Mouse (Mus musculus) WW6 (cell line): ENCODE data around the gene AI661453.

Experiments used
- DNase-seq: peaks from one replicate; pipeline ENCODE4 v3.0.0-alpha.2; 2013; ENCODE audit warnings: low read depth, low spot score

AI661453 gene

DNA sequence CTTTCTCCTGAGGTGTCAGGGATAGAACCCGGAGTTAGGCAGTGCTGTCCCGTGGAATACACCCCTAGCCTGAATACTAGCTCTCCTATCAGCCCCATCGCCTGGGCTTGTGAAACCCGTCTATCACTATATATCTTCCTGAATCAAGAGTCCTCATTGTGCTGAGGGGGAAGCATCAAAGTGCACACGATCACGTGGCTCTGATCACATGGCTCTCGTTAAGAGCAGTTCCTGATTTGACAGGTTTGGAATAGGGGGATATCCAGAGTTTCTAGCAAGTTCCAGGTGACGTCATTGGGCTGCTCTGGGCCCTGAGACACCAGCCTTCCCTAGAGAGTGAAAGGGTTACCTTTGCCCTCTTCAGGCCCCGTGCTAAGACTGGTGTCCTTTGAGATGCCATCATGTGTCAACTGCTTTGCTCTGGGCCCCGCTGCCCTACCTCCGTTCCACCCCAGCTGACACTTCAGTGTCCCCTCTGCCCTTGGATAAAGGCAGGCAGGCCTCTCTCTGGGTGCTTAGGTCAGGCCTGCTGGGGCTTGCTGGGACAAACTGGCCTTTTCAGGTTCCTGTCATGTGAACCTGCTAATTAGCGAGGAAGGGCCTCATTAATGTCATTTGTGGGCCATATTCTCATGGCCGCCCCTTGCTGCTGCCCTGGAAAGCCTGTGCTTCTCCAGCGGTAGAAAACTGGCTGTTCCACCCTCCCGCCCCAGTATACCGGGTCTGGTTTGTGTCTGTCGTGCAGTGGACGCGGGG, 5.1 kb downstream of the AI661453 start:
- no peak for DNase-seq

DNA sequence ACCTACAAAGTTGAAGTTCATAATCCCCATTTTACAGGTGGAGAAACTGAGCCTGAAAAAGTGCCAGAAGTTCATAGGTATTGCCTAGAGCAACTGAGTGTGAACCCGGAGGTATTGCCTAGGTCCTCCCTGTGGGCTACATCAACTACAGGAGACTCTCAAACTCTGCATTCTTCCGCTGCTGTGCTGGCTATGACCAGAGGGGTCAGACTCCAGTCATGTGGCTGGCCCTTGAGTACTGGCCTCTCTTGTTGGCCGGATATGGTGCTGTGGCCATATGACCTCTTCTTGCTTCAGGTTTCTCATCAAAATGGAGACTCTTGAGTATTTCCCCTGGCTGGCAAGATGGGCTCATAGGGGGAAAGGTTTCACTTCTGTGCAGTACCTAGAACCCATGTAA, 5.9 kb downstream of the AI661453 start:
- no peak for DNase-seq

DNA sequence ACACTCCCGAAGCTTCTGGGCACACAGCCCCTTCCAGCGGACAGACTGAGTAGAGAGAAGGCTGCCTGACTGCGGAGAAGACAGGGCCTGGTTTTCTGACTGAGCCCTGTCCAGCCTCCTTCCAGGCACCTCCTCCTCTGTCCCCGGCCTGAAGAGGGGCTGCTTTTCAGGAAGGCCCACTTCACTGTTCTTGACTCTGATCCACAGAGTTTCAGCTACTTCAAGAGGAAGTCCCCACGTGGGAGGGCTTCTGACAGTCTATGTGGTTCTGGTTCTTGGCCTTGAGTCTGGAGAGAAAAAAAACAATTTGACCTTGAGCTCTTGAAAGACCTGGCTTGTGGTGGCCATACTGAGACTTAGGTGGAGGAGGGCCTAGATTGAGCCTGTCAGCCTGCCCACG, 7.7 kb downstream of the AI661453 start:
- DNase-seq: no peak

DNA sequence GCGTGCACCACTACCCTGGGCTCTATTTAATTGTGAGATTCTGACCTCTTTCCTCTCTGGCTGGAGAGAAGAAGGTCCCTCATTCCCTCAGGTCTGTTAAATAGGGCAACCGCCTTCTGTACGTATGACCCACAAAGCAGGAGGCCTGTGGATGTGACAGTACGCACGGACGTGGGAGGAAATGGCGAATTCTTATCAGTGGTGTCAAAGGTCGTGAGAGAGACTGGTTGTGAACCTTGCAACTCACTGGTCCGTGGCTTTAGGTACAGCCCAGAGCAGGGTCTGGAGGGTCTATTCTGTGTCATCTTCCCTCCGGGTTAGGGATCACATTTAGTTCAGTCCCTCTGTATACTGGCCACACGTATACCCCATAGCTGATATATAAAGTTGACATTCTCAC, 9.1 kb downstream of the AI661453 start:
- DNase-seq: no peak

DNA sequence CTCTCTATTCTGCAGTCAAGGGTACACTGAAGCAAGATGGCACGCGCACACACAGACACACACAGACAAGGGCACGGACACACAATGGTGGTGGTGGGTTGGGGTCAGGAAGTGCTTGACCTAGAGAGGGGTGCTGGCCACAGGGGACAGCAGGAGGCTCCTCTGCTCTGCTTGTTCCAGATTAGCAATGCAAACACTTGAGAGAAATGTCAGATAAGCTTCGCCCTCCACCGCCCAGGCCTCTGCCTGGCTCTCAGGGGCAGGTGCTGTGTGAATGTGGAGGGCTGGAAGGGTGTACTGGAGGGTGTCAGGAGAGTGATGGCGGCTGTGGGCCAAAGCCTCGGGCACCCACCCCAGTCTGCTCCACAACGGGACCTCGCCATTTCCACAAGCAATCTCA, 9.6 kb downstream of the AI661453 start:
- DNase-seq: no peak

DNA sequence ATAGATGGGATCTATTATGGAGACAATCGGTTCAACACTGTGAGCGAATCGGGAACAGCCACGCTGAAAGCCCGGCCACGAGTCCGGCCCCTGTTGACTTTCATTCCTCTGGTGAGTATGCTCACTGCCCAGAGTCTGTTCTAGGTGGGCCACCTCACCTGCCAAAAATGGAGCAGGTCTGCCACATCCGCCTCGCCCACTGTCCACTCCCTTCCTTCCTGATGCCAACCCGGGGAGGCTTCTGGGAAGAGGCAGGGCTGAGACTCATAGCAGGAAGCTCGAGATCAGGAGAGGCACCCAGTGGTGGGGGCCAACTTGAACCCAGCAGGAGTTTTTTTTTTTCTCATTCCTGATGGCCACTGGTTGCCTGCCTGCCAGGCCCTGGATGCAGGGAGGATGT, 10.1 kb downstream of the AI661453 start:
- DNase-seq: no peak

DNA sequence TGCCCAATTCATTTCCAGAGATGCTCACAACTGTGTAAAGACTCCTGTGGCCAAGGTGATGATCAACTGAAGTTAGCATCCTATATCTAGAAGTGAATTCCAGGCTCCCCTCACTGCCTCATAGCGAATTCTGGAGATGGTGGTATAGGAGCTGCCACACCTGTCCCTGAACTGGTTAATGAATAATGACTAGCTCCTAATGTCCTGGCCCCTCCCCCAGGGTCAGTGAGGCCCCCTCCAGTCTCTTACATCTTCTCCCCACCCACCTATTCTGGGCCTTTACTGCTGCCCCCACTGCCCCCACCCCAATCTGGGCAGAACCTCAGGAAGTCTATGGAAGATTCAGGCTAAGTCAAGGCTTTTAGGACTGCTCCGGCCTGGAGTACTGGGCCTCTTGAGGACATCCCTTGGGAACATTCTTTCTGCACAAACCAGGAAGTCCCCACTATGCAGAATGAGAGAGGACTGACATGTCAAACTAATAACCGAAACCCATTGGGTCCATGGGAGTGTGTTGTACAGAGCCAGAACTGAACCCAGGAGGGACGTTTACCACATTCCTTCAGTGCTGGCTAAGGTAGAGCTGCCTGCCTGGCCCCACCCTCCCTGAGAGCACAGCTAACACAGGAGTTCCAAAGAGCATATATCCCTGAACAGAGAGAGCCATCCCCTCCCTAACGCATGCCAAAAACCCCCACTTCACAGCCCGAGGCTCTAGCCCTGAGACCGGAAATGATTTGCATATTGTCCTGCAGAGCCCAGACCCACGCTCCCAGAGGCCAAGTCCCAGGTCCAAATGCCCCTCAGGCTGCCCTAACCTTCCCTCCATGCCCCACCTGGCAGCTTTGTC, 12.3 kb downstream of the AI661453 start:
- no peak for DNase-seq

DNA sequence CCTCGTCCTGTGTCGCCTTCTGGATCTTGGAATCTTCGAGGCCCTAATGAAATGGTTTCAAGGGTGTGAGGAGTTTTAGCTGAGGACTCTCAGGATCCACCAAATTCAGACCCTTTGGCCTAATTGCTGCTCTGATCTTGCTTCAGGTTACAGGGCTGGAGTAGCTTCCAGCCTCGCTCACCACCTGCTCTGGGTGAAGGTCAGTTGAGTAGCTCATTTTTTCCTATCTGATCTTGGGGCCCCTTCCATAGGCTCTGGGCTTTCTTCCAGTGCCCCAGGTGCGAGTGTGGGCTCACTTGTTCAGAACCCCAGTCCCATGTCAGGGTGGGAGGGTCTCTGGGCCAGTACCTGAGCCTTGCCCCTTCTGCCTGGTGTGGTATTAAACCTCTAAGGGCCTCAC, 13.0 kb downstream of the AI661453 start:
- DNase-seq: no peak

DNA sequence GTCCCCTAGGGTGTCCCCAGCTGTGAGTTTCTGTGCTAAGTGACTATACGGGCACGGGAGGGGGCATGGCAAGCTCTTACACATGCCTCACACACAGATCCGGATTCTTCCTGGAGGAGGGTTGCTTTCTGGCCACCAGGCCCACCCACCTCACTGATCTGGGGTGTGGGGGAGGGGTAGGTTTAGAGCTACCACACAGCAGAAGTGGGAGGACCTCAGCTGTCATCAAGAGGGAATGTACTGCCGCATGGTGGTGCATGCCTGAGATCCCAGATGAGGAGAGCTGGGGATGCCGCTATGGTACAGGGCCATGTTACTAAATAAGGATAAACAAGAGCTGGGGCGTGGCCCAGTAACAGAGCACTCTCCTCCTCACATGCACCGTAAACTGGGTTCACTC, 13.8 kb downstream of the AI661453 start:
- DNase-seq: no peak

DNA sequence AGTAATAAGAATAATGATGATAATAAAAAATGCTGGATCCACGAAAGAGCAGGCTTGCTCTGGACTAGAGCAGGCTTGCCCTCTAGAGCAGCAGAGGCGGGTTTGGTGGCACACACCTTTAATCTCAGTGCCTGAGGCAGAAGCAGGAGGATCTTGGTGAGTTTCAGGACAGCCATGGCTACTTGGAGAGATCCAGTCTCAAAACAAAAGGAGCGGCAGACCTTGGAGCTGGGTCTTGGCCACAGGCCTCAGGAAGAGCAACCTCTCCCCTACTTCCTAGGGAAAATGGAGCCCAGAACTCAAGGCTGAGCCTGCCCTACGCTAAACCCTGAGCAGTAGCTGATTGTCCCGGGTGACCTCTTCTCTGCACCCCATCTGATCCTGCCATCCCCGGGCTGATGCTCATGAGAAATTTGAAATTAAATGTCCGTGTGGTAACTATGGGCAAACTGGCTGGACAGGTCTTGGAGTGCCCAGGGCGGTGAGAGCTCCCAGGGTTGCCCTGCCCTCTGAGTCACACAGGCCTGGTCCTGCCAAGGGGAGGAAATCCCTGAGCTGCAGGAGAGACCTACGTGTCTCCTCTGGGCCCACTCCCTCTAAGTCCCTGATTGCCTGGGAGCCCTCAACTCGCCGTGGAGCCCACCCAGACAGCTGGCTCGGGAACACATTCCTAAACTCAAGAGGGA, 14.6 kb downstream of the AI661453 start:
- DNase-seq: no peak

DNA sequence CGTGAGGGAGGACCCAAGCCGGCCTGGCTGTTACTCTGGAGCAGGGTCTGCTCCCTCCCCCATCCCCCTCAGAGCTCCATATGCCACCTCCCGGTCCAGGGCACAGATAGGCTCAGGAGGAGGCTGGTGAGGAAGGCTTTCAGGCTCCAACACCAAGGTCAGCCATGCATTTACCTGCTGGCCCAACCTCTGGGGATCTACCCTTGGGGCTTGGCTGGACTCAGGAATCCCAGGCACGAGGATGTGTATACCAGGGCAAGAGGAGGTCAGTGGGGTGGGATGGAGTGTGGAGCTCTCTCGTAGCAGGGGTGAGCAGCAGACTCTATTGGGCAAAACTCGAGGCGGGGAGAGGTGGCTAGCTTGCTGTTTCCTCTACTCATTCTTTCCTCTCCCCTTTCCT, 16.5 kb downstream of the AI661453 start:
- no peak for DNase-seq

DNA sequence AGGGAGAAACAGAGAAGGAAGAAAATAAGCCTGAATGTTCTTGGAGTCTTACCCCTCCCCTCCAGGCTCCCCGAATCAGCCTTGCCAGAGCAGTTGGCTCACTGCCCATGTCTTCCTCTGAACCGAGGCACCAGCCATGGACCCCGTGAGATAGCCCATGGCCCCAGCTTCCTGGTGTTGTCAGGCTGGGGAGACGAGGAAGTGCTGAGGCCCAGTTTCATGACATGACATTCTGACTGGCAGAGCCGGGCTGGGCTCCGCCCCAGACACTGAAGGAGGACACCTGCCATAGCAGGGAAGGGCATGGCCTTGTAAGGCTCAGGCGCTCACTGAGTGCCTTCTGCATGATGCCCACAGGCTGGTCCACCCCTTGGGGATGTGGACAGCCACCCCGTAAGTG, 18.3 kb downstream of the AI661453 start:
- DNase-seq: no peak

DNA sequence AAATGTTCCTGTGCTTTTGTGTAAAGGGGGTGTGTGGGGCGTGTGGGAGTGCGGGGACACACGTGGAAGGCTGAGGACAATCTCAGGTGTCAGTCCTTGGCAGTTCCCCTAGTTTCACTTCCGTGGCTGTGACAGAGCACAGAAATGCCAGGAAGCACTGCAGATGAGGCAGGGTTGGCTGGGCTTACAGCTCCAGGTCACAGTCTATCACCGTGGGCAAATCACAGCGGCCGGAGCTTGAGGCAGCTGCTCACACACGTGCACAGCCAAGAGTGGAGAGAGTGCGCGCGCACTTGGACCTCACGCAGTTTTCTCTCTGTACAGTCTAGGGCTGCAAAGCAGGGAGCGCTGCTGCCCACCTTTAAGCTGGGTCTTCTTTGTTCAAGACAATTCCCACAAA, 21.9 kb downstream of the AI661453 start:
- DNase-seq: no peak

DNA sequence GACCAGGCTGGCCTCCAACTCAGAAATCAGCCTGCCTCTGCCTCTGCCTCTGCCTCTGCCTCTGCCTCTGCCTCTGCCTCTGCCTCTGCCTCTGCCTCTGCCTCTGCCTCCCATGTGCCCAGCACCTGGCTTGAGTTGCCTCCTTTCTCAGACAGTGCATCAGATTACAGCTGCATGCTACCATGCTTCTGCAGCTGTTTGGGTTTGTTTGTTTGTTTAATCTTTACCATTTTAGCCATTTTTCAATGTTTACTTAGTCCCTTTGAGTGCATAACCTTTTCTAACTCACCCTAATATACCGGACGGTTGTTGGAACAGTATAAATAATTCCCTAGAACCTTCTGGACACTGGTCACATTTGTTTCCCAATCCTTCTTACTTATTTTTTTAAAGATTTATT, 22.5 kb downstream of the AI661453 start:
- DNase-seq: no peak

DNA sequence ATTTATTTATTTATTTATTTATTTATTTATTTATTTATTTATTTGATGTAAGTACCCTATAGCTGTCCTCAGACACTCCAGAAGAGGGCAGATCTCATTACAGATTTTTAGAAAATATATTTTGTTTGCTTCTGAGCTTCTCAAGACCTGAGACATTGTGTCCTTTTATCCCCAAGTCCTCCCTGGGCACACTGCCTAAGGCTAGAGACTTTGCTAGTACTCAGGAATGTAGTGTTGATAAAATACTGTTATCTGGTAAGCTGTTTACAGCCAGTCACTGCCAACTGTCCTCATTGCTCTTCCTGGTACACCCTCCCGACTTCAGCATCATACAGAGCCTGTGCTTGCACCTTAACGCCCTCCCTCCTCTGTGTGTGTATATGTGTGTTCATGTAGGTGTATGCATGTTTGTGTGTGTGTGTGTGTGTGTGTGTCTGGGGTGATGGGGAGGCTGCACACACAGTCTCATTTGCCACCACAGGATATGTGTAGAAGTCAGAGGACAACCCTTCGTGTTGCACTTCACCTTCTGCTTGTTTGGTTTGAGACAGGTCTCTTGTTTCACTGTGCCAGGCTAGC, 23.0 kb downstream of the AI661453 start:
- no peak for DNase-seq

DNA sequence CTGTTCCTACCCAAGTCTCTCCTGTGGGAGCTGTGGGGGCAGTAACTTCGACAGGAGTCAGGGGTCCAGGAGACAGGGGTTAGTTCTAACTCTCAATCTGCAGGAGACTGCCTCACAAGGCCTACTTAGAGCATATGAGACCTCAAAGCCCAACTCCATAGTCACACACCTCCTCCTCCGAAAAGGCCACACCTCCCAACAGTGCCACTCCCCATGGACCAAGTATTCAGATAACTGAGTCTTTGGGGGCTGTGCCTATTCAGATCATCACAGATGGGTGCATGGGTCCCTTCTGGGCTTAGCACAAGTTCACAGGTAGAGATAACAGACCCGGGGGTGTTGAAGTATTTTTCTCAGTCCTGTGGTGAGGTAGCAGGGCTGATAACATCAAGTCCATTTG, 25.3 kb downstream of the AI661453 start:
- DNase-seq: no peak

DNA sequence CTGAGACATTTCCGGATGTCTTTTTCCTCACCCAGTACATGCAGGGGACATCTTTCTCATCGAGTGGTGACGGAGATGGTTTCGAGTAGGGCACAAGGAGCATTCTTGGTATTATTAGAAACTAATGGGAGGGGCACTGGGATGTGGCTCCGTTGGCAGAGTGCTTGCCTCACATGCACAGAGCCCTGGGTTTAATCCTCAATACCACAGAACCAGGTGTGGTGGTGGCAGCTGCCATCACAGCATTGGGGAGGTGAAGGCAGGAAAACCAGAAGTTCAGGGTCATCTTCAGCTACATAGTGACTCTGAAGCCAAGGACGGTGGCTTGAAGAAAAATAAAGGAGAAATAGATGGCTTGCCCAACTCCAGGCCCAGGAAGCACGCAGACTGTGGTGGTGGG, 25.8 kb downstream of the AI661453 start:
- DNase-seq: no peak

DNA sequence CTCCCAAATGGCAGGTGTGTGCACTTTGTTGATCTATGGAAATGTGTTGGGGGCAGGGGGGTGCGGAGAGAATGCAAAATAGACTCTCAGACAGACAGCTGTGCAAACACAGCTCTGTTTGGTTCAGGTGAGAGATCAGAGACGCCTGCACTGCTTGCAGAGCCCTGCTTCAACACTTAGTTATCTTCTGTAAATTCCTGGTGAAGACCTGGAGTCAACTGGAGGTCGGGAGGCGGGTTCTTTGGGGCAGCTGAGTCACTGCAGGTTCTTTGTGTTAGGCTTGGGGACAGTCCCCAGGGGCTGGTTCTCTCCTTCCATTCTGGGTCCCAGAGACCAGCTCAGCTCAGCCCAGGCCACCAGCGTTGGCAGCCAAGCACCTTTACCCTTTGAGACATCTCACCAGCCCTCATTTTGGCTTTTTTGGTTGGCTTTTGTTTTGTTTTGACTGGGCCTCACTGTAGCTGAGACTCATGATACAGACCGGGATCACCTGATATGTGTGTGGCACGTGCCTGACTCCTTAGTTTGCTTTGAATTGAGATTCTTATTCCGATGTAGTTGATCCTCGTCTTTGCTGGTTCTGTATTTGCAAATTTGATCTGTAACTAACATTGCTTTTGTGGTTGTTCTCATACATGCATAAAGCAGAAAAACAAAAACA, 26.4 kb downstream of the AI661453 start:
- DNase-seq: no peak

DNA sequence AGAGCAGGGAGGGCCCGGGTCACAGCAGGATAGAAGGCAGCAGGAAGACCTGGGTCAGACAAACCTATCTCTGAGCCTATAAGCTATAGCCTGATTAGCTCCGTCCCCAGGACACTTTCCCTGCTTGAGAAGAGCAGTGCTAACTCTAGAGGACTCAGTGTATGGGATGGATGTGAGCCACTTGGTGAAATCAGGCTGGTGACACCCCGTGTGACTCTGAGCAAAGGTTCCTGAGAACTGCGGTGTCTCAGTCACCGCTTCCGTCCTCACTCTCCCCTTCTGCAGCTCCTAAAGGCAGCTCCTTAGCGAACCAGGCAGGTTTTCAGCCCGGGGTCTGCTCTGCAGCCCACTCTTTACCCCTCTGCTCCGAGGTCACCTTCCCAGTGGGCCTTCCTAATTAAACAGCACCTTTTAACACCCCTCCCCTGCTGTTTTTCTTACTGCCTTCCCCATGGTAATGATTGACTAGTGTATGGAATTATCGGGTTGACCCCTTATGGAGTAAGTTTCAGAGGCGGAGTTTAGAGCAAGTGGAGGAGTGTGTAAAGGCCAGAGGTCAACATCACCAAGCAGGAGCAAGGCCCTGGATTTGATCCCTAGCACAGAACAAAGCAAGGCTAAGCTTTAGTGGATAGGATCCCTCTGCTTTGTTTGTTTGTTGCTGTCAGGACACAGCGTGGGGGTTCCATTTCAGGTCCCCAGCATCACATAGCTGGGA, 28.0 kb downstream of the AI661453 start:
- DNase-seq: no peak

DNA sequence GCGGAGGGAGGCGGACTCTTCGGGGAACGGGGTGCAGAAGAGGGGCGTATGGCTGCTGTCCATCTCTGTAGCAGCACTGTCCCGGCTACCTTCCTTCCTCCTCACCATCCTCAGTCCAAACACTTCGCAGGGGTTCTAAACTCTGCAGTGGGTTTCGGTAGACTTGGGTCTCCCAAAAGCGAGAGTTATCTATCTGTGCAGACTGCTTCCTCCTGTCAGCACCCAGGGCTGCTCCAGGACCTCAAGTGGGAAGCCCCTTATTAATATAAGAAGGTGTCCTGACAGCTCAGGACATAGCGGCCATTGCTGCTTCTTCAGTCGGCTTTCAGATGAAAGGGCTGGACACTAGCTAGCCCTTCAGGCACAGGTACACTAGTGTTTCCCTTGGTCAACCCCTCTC, 28.6 kb downstream of the AI661453 start:
- no peak for DNase-seq

DNA sequence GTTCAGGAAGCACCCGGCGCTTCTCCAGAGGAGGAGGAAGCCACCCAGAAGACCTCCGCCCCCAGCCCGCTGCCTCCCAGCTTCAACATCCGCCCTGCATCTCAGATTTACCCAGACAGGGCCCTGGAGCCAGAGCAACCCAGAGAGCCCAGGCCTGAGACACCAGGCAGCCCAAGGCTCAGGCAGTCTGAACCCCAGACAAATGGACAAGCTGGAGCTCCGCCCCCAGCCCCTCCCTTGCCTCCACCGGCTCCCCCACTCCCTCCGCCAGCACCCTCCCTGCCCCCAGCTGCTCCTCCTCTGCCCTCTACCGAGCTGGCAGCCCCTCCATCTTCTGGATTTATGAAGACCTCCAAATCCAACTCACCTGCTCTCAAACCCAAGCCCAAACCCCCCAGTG, 29.9 kb downstream of the AI661453 start:
- no peak for DNase-seq
